Mouse (Mus musculus) activated CD4-positive, CD25-positive, alpha-beta regulatory T cell, adult 4 months (primary cell): ENCODE measurements around the gene Aff3. TPM values are rescaled to one million over a fixed set of nuclear protein-coding genes. Genes with fewer than 3 reads are reported as not detected.

Experiments
- ATAC-seq: one replicate; pipeline ENCODE4 v1.8.0; 2017
- polyA plus RNA-seq, 2 experiments: library from polyadenylated mRNA; unstranded; fragments of 100-300 nt; shearing (Covaris generic); gene quantifications; one replicate each; pipeline ENCODE4 v1.2.1; 2017

The Aff3 gene
- polyA plus RNA-seq, 2 experiments from 2014 or later: 15.0 to 18.5 TPM

DNA sequence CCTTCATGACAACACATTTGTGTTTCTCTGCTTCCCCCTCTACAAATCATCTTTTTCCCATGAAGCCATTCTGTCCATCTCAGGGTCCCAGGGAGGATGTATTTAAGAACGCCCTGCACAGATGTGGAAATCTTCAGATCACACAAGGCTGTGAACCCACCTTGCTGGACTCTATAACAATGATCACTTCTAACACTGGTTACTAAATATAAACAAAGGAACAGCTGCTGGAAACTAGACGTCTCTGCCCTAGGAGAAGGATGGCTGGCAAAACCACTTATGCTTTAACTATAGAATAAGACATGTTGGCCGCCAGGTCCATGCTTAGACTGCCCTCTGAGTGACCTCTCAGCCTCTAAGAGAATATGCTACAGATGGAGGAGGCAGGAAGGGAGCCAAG, 69.4 kb downstream of the Aff3 start:
- no peak for ATAC-seq

- ATAC-seq: no peak
Measured at GRCm38 (mm10) chr1:38594766-38595165, 70.0 kb downstream of the Aff3 start.

DNA sequence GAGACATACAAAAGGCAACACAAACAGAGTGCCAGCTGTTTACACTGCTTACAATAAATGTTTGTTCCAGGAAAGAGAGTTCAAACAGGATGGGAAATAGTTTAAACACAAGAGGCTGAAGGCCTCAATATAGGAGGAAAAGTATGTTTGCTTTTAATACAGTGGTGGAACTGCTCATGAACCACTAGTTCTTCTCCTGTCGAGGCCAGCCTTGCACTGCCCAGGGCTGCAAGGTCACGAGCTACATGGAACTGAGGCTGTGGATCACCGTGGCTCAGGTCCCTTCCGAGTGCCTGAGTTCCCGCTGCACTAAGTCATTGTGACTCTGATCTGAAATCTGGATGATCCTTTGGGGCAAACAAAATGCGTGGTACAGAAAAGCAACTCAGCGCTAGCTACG, 73.6 kb downstream of the Aff3 start:
- no peak for ATAC-seq

DNA sequence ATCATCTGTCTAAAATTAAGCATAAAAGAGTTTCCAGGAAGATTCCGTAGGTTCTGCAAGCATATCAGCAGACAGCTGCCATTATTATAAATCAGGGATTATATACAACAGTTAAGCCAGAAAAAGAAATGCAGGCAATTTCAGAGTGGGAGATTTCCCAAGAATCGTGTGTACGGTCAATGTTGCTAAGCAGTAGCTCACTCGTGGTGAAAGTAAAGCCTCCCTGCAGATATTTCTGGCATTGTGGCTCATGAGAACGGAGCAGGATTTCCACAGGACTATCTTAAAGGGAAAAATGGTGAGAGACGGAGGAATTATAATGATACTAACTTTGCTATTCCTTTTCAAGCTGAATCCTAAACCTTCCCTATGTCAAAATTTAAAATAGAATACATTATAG, 76.0 kb downstream of the Aff3 start:
- no peak for ATAC-seq

- no peak for ATAC-seq
Measured at GRCm38 (mm10) chr1:38582328-38582727, 82.4 kb downstream of the Aff3 start.

- ATAC-seq: peak; percentile 80
Measured at GRCm38 (mm10) chr1:38580572-38580971, 84.2 kb downstream of the Aff3 start.

DNA sequence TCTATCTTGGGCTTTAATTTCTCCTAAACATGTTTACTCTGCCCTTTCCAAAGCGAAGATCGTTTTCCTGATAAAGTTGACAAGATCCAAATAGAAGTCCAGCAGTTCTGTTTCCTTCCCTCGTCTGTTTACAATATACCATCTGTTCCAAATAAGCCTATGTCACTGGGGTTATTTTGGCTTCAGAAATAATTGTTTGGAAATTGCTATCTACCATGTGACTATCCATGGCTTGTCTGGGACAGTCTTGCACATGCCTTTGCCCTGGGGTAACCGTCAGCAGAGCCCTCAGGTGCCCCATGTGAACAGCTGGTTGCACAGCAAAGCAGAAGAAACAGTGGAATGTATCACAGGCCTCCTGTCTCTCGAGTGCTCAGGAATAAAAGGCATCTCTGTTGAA, 86.4 kb downstream of the Aff3 start:
- no peak for ATAC-seq

DNA sequence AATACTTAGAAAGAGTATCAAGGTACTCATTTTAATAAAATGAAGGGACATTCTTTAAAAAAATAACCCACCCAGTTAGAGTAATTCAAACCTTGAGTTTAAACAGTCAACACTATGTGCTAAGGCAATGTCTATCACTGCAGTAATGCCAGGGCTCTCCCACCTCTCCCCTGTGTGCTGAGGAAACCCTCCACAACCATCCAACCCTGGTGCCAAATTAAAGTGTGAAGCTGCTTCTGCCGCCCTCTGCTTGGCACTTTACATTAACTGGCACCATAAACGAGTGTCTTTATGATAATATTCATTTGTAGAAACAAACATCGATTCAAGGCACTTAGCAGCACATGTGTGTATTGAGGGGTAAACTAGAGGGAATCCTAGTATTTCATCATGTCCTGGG, 97.0 kb downstream of the Aff3 start:
- ATAC-seq: no peak

- ATAC-seq: no peak
Measured at GRCm38 (mm10) chr1:38566101-38566678, 98.6 kb downstream of the Aff3 start.

GRCm38 (mm10) chr1:38565295-38565777, 99.4 kb downstream of the Aff3 start:
- ATAC-seq: no peak

- no peak for ATAC-seq
Measured at GRCm38 (mm10) chr1:38562397-38563199, 102.2 kb downstream of the Aff3 start.

DNA sequence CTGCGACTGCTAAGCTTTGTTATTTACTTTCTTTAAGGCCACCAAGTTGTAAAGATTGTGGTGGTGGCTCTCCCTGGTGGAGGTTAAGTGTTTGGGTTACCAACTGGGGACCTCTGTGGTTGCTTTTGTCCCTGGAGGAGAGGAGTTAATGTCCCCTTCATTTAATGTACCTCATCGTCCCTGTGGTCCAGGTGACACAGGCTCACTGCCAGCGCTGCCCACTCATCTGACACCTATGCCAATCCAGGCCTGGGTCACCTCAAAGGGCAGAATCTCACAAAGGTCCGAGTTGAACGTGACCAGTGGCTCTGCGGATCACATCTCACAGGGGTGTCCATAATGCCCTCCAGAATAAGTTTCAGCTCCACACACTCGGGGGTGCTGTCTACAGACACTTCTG, 103.4 kb downstream of the Aff3 start:
- ATAC-seq: no peak

- ATAC-seq: no peak
Measured at GRCm38 (mm10) chr1:38560666-38561065, 104.1 kb downstream of the Aff3 start.

DNA sequence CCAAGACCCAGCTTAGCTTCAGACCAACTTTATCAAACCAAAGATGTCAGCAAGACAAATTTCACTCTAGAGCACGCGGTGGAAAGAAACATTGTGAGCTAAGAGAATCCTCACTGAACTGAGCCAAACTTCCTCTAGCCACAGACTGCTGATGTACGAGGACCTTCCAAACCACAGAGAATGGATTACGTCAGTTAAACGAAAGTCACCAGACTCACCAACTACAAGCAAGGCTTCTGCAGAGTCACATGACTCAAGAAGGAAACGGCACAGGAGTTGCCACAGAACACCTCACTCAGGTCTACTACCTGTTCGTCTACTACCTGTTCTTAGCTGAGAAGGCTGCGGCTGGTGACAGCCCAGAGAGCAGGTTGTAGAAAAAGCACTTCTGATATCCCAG, 107.1 kb downstream of the Aff3 start:
- peak; percentile 97 for ATAC-seq

GRCm38 (mm10) chr1:38554546-38554945, 110.2 kb downstream of the Aff3 start:
- ATAC-seq: no peak

- ATAC-seq: no peak
Measured at GRCm38 (mm10) chr1:38553090-38553489, 111.7 kb downstream of the Aff3 start.

DNA sequence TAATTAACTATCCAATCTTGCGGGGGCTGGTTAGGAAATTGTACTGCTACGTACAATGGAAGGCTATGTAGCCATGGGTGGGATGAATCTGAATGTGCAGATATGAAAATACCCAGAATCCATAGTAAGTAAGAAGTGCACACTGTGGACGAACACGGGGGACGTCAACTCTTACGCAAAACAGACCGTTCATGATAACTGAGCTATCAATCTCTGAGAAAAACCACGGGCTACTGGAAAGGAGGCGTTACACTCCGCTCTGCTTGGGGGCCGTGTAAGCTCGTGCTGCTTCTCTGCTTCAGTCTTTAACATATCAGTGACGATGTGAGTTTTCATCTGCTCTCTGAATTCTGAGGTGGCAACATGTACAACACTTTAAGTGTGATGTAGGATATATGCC, 114.2 kb downstream of the Aff3 start:
- no peak for ATAC-seq

- ATAC-seq: no peak
Measured at GRCm38 (mm10) chr1:38548671-38549661, 115.8 kb downstream of the Aff3 start.

DNA sequence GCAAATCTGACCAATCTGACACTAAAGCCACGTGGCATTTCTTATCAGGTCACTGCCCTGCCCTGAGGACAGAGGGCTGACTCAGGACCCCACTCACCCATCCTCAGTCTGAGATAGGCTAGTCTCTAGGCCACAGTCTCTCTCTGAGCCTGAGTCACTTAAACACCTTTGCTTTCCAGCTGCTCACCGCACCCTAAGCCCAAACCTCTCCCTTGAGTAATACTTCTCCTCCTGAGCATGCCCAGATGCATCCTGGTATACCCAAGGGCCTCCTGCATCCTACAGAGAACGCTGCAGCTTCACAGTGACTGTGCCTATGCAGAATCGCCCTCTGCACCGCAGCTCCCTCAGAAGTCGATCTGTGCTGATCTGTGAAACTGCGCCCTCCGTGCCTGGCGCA, 117.1 kb downstream of the Aff3 start:
- ATAC-seq: no peak

GRCm38 (mm10) chr1:38546696-38547095, 118.1 kb downstream of the Aff3 start:
- no peak for ATAC-seq

DNA sequence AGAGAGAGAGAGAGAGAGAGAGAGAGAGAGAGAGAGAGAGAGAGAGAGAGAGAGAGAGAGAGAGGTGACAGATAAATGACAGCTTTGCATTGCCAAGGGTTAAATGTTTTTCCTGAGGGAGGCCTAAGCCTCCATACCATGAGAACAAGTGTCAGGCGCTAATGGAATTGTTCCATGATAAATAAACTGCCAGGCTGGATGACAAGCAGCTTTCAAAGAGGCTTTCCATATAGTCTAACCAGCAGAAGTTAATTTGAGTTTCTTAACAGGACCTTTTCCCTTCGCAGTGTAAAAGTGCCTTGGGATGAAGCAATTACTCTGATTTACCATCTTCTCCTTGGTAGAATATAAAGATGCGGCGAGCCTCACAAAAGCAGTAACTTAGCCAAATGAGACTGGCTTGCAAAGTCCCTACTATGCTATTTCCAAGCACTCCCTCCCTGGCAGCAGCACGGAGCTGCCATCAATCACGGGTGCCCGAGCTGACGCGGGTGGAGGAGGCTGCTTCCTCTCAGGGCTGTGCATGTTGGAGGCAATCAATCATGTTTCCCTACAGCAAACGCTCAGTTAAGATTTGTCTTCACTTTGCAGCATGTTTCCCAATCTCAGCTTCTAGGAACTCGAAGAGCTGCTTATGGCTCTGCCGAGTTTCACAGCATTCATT, 119.3 kb downstream of the Aff3 start:
- no peak for ATAC-seq

GRCm38 (mm10) chr1:38544501-38544900, 120.3 kb downstream of the Aff3 start:
- ATAC-seq: no peak

DNA sequence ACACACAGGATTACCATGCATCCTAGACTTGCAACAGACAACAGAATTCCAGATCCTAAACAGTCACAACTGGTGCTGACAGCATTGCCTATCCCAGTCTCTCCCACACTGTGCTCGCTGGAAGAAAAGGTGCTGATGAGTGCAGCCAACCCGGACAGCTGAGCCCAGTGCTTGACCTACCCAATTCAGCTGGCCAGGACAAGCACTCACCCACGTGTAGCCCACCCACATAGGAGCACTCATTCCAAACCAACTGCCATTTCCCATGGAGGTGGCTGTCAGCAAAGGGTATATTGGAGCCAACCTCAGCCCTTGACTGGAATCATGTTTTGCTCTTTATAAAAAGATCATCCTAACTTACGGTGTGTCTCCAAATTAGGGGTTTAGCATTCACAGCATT, 123.2 kb downstream of the Aff3 start:
- ATAC-seq: no peak
